Comparison of ENCODE assay signal across 8 mouse cellular contexts in genomic region chr4:45408427-45409132, GRCm38 (mm10). TPM values are rescaled to one million over a fixed set of nuclear protein-coding genes. Genes with fewer than 3 reads are reported as not detected.
DNase-seq lines count a peak whose midpoint lies in the region; ATAC-seq and TF ChIP-seq lines count a peak whose summit lies in the region.

Gene Slc25a51 (minus strand): TSS chr4:45408766.

- intact Hi-C loops in heart, postnatal 36 days (cut with DNase I) = loop anchor here (2.0 to 10.0 kb wide), 3 partner anchors 66 to 654 kb away; partner anchors contain the start of genes Dcaf10, Exosc3 and Zcchc7

- H3K4me3 ChIP-seq in G1E (ENCODE audit: low read depth, low read length) = peak within 1 kb of the TSS; percentile 94
- peak within 1 kb of the TSS; percentile 93 for H3K4me3 ChIP-seq in forebrain, embryonic 16.5 days (replicated peaks; ENCODE audit: low read length)
- H3K4me3 ChIP-seq in lung, embryonic 15.5 days = peak within 1 kb of the TSS; percentile 99

- H3K4me2 ChIP-seq in forebrain, embryonic 16.5 days (ENCODE audit: low read length) = peak within 1 kb of the TSS; percentile 88
- peak within 1 kb of the TSS; percentile 75 for H3K4me2 ChIP-seq in lung, embryonic 15.5 days

- WGBS in forebrain, embryonic 16.5 days = 0% methylated on average over 57 of the region's 67 CpGs
- under 1% methylated on average over 38 of the region's 67 CpGs for WGBS in lung, embryonic 15.5 days

- H3K27ac ChIP-seq in forebrain, embryonic 16.5 days (ENCODE audit: low read length) = peak within 1 kb of the TSS; percentile 91
- peak within 1 kb of the TSS; percentile 92 for H3K27ac ChIP-seq in lung, embryonic 15.5 days

- no peak for TF ChIP-seq CTCF in G1E (IDR thresholded peaks at IDR 0.05; ENCODE audit: low read depth, low read length)

- no peaks in the 10 kb centered on the region for H3K9me3 ChIP-seq in G1E (replicated peaks)
- no peaks in the 10 kb centered on the region for H3K9me3 ChIP-seq in forebrain, embryonic 16.5 days (ENCODE audit: control insufficient read depth, low read length)
- H3K9me3 ChIP-seq in lung, embryonic 15.5 days = no peaks in the 10 kb centered on the region

- H3K27me3 ChIP-seq in G1E (ENCODE audit: insufficient read depth, low read length) = peaks cover 23% of the 10 kb centered on the region
- no peaks in the 10 kb centered on the region for H3K27me3 ChIP-seq in forebrain, embryonic 16.5 days (replicated peaks; ENCODE audit: control insufficient read depth, insufficient read depth, low read length)
- no peaks in the 10 kb centered on the region for H3K27me3 ChIP-seq in lung, embryonic 15.5 days

- peak; percentile 76 for ATAC-seq in G1E (ENCODE audit: extremely low read depth, insufficient number of reproducible peaks, low FRiP score, poor library complexity, severe bottlenecking)
- peak; percentile 96 for ATAC-seq in forebrain, embryonic 16.5 days
- peak; percentile 98 for ATAC-seq in lung, embryonic 15.5 days (ENCODE audit: borderline replicate concordance, extremely low read depth, low FRiP score, low TSS enrichment)

- DNase-seq in G1E (ENCODE audit: low spot score) = peak; percentile 95
- peak; percentile 85 to 88 for DNase-seq in cerebellum, adult 18-20 months
- DNase-seq in heart, postnatal 36 days = peak; percentile 84 to 88
- peak; percentile 84 to 87 for DNase-seq in layer of hippocampus, adult 8-10 months (ENCODE audit: low spot score in 2 of 2)
- DNase-seq in ovary, adult 18-20 months (ENCODE audit: low spot score) = peak; percentile 83
- DNase-seq in thymus, postnatal 0 days (ENCODE audit: low spot score) = peak; percentile 93

- peak within 1 kb of the TSS; percentile 97 for H3K9ac ChIP-seq in forebrain, embryonic 16.5 days (replicated peaks; ENCODE audit: low read depth, low read length)
- peak within 1 kb of the TSS; percentile 99 for H3K9ac ChIP-seq in lung, embryonic 15.5 days

- peaks cover 21% of the 10 kb centered on the region for H3K36me3 ChIP-seq in G1E (replicated peaks)
- H3K36me3 ChIP-seq in forebrain, embryonic 16.5 days (ENCODE audit: control insufficient read depth, insufficient read depth) = peaks cover 4% of the 10 kb centered on the region
- peaks cover 14% of the 10 kb centered on the region for H3K36me3 ChIP-seq in lung, embryonic 15.5 days

- peaks cover 45% of the 10 kb centered on the region for H3K4me1 ChIP-seq in G1E (ENCODE audit: insufficient read depth, low read depth, low read length)
- peaks cover 21% of the 10 kb centered on the region for H3K4me1 ChIP-seq in forebrain, embryonic 16.5 days (replicated peaks; ENCODE audit: control insufficient read depth, insufficient read depth, low read length)
- peaks cover 39% of the 10 kb centered on the region for H3K4me1 ChIP-seq in lung, embryonic 15.5 days

RNA-seq across cellular contexts. Expression of gene Slc25a51, which starts in this region (rescaled TPM):
- 72.4 and 84.0 TPM in 2 replicates for total RNA-seq in G1E (2014; fragmentation: Nextera tagmentation)
- 42.0 and 46.4 TPM in 2 replicates for total RNA-seq in G1E (2017)
- polyA plus RNA-seq in G1E (2012) = 20.2 and 33.5 TPM in 2 replicates
- polyA plus RNA-seq in forebrain, embryonic 16.5 days (2015; fragmentation: Nextera tagmentation; extraction: Ambion mirVana) = 84.5 and 84.7 TPM in 2 replicates
- 100 to 1,000 TPM; 107 to 111 TPM for total RNA-seq in heart, postnatal 36 days (2021)
- total RNA-seq in layer of hippocampus, adult 8-10 months (2022) = 100 to 1,000 TPM; 103 to 145 (median 128) TPM
- polyA plus RNA-seq in lung, embryonic 15.5 days (2015; fragmentation: Nextera tagmentation; extraction: Ambion mirVana) = 65.7 and 68.1 TPM in 2 replicates
- 38.6 and 41.8 TPM in 2 replicates for polyA plus RNA-seq in thymus, postnatal 0 days (2015; fragmentation: Nextera tagmentation; extraction: Ambion mirVana)

Comparison
In these comparisons a context has a peak if more than half of its experiments do, and no peak if none do; other contexts are left out.
1. Peak in every context shown above with its lines: DNase-seq, ATAC-seq, H3K4me3 ChIP-seq and H3K27ac ChIP-seq.